Mouse (Mus musculus): ENCODE data around the gene Cnot10. TPM values are rescaled to one million over a fixed set of nuclear protein-coding genes. Genes with fewer than 3 reads are reported as not detected.

Gene Cnot10
- polyA plus RNA-seq, 1 experiment from 2014 or later = 54.0 TPM

GRCm38 (mm10) chr9:114560771-114561670, 79.0 kb downstream of the Cnot10 start:
- Histone ChIP-seq H3K4me3 (ENCODE audit: low read depth, low read length) (peak overlapping the region; percentile 13; the same call in 1 of the 2 replicates), H3K4me2 (ENCODE audit: low read length) (peak overlapping the region; percentile 26), H3K9ac (ENCODE audit: low read depth, low read length) (no peak overlapping the region), H3K4me1 (ENCODE audit: control insufficient read depth, insufficient read depth, low read length) (peaks cover 22% of the 10 kb centered on the region), H3K27me3 (ENCODE audit: control insufficient read depth, insufficient read depth, low read depth, low read length) (peaks cover 40% of the 10 kb centered on the region), H3K9me3 (replicated peaks; ENCODE audit: control insufficient read depth, low read length, poor library complexity, severe bottlenecking) (no peaks in the 10 kb centered on the region), H3K27ac (ENCODE audit: low read length) (no peak overlapping the region), H3K36me3 (ENCODE audit: control insufficient read depth, insufficient read depth, low read length) (no peaks in the 10 kb centered on the region)
- no peak for ATAC-seq
- WGBS = 2% methylated on average over 36 of the region's 36 CpGs

- Histone ChIP-seq H3K9ac (ENCODE audit: low read depth, low read length) (no peak overlapping the region), H3K9me3 (replicated peaks; ENCODE audit: control insufficient read depth, low read length, poor library complexity, severe bottlenecking) (no peaks in the 10 kb centered on the region), H3K27ac (ENCODE audit: low read length) (no peak overlapping the region), H3K4me3 (ENCODE audit: low read depth, low read length) (no peak overlapping the region), H3K36me3 (ENCODE audit: control insufficient read depth, insufficient read depth, low read length) (no peaks in the 10 kb centered on the region), H3K27me3 (ENCODE audit: control insufficient read depth, insufficient read depth, low read depth, low read length) (peaks cover 40% of the 10 kb centered on the region), H3K4me1 (ENCODE audit: control insufficient read depth, insufficient read depth, low read length) (peaks cover 22% of the 10 kb centered on the region), H3K4me2 (ENCODE audit: low read length) (no peak overlapping the region)
- no peak for ATAC-seq
- WGBS = 13% methylated on average over 7 of the region's 7 CpGs
Observed at GRCm38 (mm10) chr9:114560141-114560540, 79.8 kb downstream of the Cnot10 start.

GRCm38 (mm10) chr9:114557086-114557485, 82.9 kb downstream of the Cnot10 start:
- Histone ChIP-seq H3K4me2 (ENCODE audit: low read length) (no peak overlapping the region), H3K4me3 (ENCODE audit: low read depth, low read length) (no peak overlapping the region), H3K9ac (ENCODE audit: low read depth, low read length) (no peak overlapping the region), H3K27me3 (ENCODE audit: control insufficient read depth, insufficient read depth, low read depth, low read length) (peaks cover 25% of the 10 kb centered on the region), H3K36me3 (ENCODE audit: control insufficient read depth, insufficient read depth, low read length) (no peaks in the 10 kb centered on the region), H3K4me1 (ENCODE audit: control insufficient read depth, insufficient read depth, low read length) (peaks cover 8% of the 10 kb centered on the region), H3K9me3 (replicated peaks; ENCODE audit: control insufficient read depth, low read length, poor library complexity, severe bottlenecking) (no peaks in the 10 kb centered on the region), H3K27ac (ENCODE audit: low read length) (no peak overlapping the region)
- ATAC-seq = no peak
- 23% methylated on average over 7 of the region's 7 CpGs for WGBS

GRCm38 (mm10) chr9:114556276-114556855, 83.6 kb downstream of the Cnot10 start:
- no peak for ATAC-seq
- Histone ChIP-seq H3K36me3 (ENCODE audit: control insufficient read depth, insufficient read depth, low read length) (no peaks in the 10 kb centered on the region), H3K4me1 (ENCODE audit: control insufficient read depth, insufficient read depth, low read length) (peaks cover 5% of the 10 kb centered on the region), H3K27me3 (ENCODE audit: control insufficient read depth, insufficient read depth, low read depth, low read length) (peaks cover 21% of the 10 kb centered on the region), H3K9me3 (replicated peaks; ENCODE audit: control insufficient read depth, low read length, poor library complexity, severe bottlenecking) (no peaks in the 10 kb centered on the region), H3K9ac (ENCODE audit: low read depth, low read length) (no peak overlapping the region), H3K4me3 (ENCODE audit: low read depth, low read length) (no peak overlapping the region), H3K4me2 (ENCODE audit: low read length) (no peak overlapping the region), H3K27ac (ENCODE audit: low read length) (no peak overlapping the region)
- 35% methylated on average over 10 of the region's 10 CpGs for WGBS

- H3K9me3 ChIP-seq (replicated peaks; ENCODE audit: control insufficient read depth, low read length, poor library complexity, severe bottlenecking) = no peaks in the 10 kb centered on the region
- H3K36me3 ChIP-seq (ENCODE audit: control insufficient read depth, insufficient read depth, low read length) = no peaks in the 10 kb centered on the region
- no peak overlapping the region for H3K4me2 ChIP-seq (ENCODE audit: low read length)
- no peak overlapping the region for H3K4me3 ChIP-seq (ENCODE audit: low read depth, low read length)
- ATAC-seq = no peak
- no peak overlapping the region for H3K9ac ChIP-seq (ENCODE audit: low read depth, low read length)
- no peak overlapping the region for H3K27ac ChIP-seq (ENCODE audit: low read length)
- no peaks in the 10 kb centered on the region for H3K4me1 ChIP-seq (ENCODE audit: control insufficient read depth, insufficient read depth, low read length)
- peaks cover 11% of the 10 kb centered on the region for H3K27me3 ChIP-seq (ENCODE audit: control insufficient read depth, insufficient read depth, low read depth, low read length)
- WGBS = 63% methylated on average over 5 of the region's 5 CpGs
Observed at GRCm38 (mm10) chr9:114554355-114554979, 85.5 kb downstream of the Cnot10 start.

GRCm38 (mm10) chr9:114553828-114554227, 86.2 kb downstream of the Cnot10 start:
- Histone ChIP-seq H3K9me3 (replicated peaks; ENCODE audit: control insufficient read depth, low read length, poor library complexity, severe bottlenecking) (no peaks in the 10 kb centered on the region), H3K4me2 (ENCODE audit: low read length) (no peak overlapping the region), H3K4me3 (ENCODE audit: low read depth, low read length) (no peak overlapping the region), H3K27me3 (ENCODE audit: control insufficient read depth, insufficient read depth, low read depth, low read length) (peaks cover 5% of the 10 kb centered on the region), H3K36me3 (ENCODE audit: control insufficient read depth, insufficient read depth, low read length) (no peaks in the 10 kb centered on the region), H3K4me1 (ENCODE audit: control insufficient read depth, insufficient read depth, low read length) (no peaks in the 10 kb centered on the region), H3K9ac (ENCODE audit: low read depth, low read length) (no peak overlapping the region), H3K27ac (ENCODE audit: low read length) (no peak overlapping the region)
- no peak for ATAC-seq

GRCm38 (mm10) chr9:114550033-114550432, 90.0 kb downstream of the Cnot10 start:
- H3K4me1 ChIP-seq (ENCODE audit: control insufficient read depth, insufficient read depth, low read length) = no peaks in the 10 kb centered on the region
- H3K9me3 ChIP-seq (replicated peaks; ENCODE audit: control insufficient read depth, low read length, poor library complexity, severe bottlenecking) = no peaks in the 10 kb centered on the region
- H3K36me3 ChIP-seq (ENCODE audit: control insufficient read depth, insufficient read depth, low read length) = no peaks in the 10 kb centered on the region
- no peak for ATAC-seq
- no peak overlapping the region for H3K27ac ChIP-seq (ENCODE audit: low read length)
- no peak overlapping the region for H3K4me2 ChIP-seq (ENCODE audit: low read length)
- no peak overlapping the region for H3K4me3 ChIP-seq (ENCODE audit: low read depth, low read length)
- WGBS = 27% methylated on average over 6 of the region's 6 CpGs
- no peaks in the 10 kb centered on the region for H3K27me3 ChIP-seq (ENCODE audit: control insufficient read depth, insufficient read depth, low read depth, low read length)
- no peak overlapping the region for H3K9ac ChIP-seq (ENCODE audit: low read depth, low read length)

GRCm38 (mm10) chr9:114549117-114549516, 90.9 kb downstream of the Cnot10 start:
- H3K36me3 ChIP-seq (ENCODE audit: control insufficient read depth, insufficient read depth, low read length) = no peaks in the 10 kb centered on the region
- ATAC-seq = no peak
- H3K4me2 ChIP-seq (ENCODE audit: low read length) = no peak overlapping the region
- 14% methylated on average over 5 of the region's 5 CpGs for WGBS
- H3K4me3 ChIP-seq (ENCODE audit: low read depth, low read length) = no peak overlapping the region
- H3K4me1 ChIP-seq (ENCODE audit: control insufficient read depth, insufficient read depth, low read length) = no peaks in the 10 kb centered on the region
- H3K9me3 ChIP-seq (replicated peaks; ENCODE audit: control insufficient read depth, low read length, poor library complexity, severe bottlenecking) = no peaks in the 10 kb centered on the region
- no peak overlapping the region for H3K27ac ChIP-seq (ENCODE audit: low read length)
- no peak overlapping the region for H3K9ac ChIP-seq (ENCODE audit: low read depth, low read length)
- H3K27me3 ChIP-seq (ENCODE audit: control insufficient read depth, insufficient read depth, low read depth, low read length) = no peaks in the 10 kb centered on the region

- no peak overlapping the region for H3K4me3 ChIP-seq (ENCODE audit: low read depth, low read length)
- 35% methylated on average over 4 of the region's 4 CpGs for WGBS
- no peak overlapping the region for H3K4me2 ChIP-seq (ENCODE audit: low read length)
- H3K27ac ChIP-seq (ENCODE audit: low read length) = no peak overlapping the region
- H3K9ac ChIP-seq (ENCODE audit: low read depth, low read length) = no peak overlapping the region
- H3K36me3 ChIP-seq (ENCODE audit: control insufficient read depth, insufficient read depth, low read length) = no peaks in the 10 kb centered on the region
- no peaks in the 10 kb centered on the region for H3K4me1 ChIP-seq (ENCODE audit: control insufficient read depth, insufficient read depth, low read length)
- ATAC-seq = no peak
- no peaks in the 10 kb centered on the region for H3K27me3 ChIP-seq (ENCODE audit: control insufficient read depth, insufficient read depth, low read depth, low read length)
- no peaks in the 10 kb centered on the region for H3K9me3 ChIP-seq (replicated peaks; ENCODE audit: control insufficient read depth, low read length, poor library complexity, severe bottlenecking)
Observed at GRCm38 (mm10) chr9:114548496-114548895, 91.5 kb downstream of the Cnot10 start.

All from midbrain, embryonic 16.5 days (tissue).